Mouse (Mus musculus) MEL (cell line): ENCODE results near the gene Cfap46. TPM values are rescaled to one million over a fixed set of nuclear protein-coding genes. Genes with fewer than 3 reads are reported as not detected.

Experiments used
- DNase-seq: peaks from one replicate; pipeline ENCODE4 v3.0.0; 2011; ENCODE audit warnings: low read depth, low spot score
- H3K27ac ChIP-seq: 2 replicates; pipeline ENCODE4 v1.5.1; 2012; ENCODE audit warnings: low read depth, mild to moderate bottlenecking, control low read depth, low read length, moderate library complexity; ENCODE audit not compliant: control insufficient read depth
- H3K27me3 ChIP-seq, 2 experiments: fragments of 150-350 bp in 1 of 2; sonication (generic) in 1 of 2; 2 replicates each; pipeline ENCODE4 v1.6.1; 2012; ENCODE audit warnings: low read length in 2 of 2, mild to moderate bottlenecking in 2 of 2, improper control_type of control experiment in 1 of 2, moderate library complexity in 1 of 2; ENCODE audit not compliant: insufficient read depth in 2 of 2, control insufficient read depth in 1 of 2
- H3K36me3 ChIP-seq, 2 experiments: 2 replicates each; pipeline ENCODE4 v1.6.1; 2012 to 2014; ENCODE audit warnings: low read length in 2 of 2, improper control_type of control experiment in 1 of 2, inconsistent platforms in 1 of 2, mild to moderate bottlenecking in 1 of 2; ENCODE audit not compliant: insufficient read depth in 2 of 2, control insufficient read depth in 1 of 2
- H3K4me1 ChIP-seq, 2 experiments: fragments of 150-350 bp in 1 of 2; sonication (generic) in 1 of 2; 2 replicates each; pipeline ENCODE4 v1.6.1; 2012; ENCODE audit warnings: low read length in 2 of 2, improper control_type of control experiment in 1 of 2, mild to moderate bottlenecking in 1 of 2; ENCODE audit not compliant: insufficient read depth in 2 of 2, control insufficient read depth in 1 of 2
- H3K4me3 ChIP-seq, 2 experiments: fragments of 150-350 bp in 1 of 2; sonication (generic) in 1 of 2; 2 replicates each; pipeline ENCODE4 v1.5.1; 2012; ENCODE audit warnings: low read depth in 2 of 2, low read length in 2 of 2, mild to moderate bottlenecking in 2 of 2, moderate library complexity in 2 of 2, control low read depth in 1 of 2, improper control_type of control experiment in 1 of 2; ENCODE audit not compliant: control insufficient read depth in 1 of 2, insufficient read depth in 1 of 2
- H3K79me2 ChIP-seq: 2 replicates; pipeline ENCODE4 v1.6.1; 2012; ENCODE audit warnings: mild to moderate bottlenecking, low read length, moderate library complexity; ENCODE audit not compliant: control insufficient read depth, poor library complexity, insufficient read depth
- H3K9ac ChIP-seq: 2 replicates; pipeline ENCODE4 v1.6.1; 2012; ENCODE audit warnings: low read depth, mild to moderate bottlenecking, control low read depth, low read length, moderate library complexity; ENCODE audit not compliant: control insufficient read depth, poor library complexity, severe bottlenecking
- H3K9me3 ChIP-seq: fragments of 150-350 bp; sonication (generic); replicated peaks from 2 replicates; pipeline ENCODE4 v1.6.1; 2012; ENCODE audit warnings: mild to moderate bottlenecking, low read length, improper control_type of control experiment, moderate library complexity; ENCODE audit not compliant: insufficient read depth
- CHD1 ChIP-seq: IDR thresholded peaks from 2 replicates; pipeline ENCODE4 v1.6.1; 2012; ENCODE audit warnings: low read depth, mild to moderate bottlenecking, inconsistent platforms, low read length, improper control_type of control experiment
- CHD2 ChIP-seq: IDR thresholded peaks from 2 replicates; pipeline ENCODE4 v1.6.1; 2011; ENCODE audit warnings: low read length, improper control_type of control experiment
- CTCF ChIP-seq, 3 experiments: IDR thresholded peaks in 2 of 3; conservative IDR thresholded peaks in 1 of 3; 2 replicates each; pipeline ENCODE4 v1.5.1; 2011 to 2012; ENCODE audit warnings: low read length in 3 of 3, low read depth in 2 of 3, mild to moderate bottlenecking in 2 of 3, improper control_type of control experiment in 1 of 3, inconsistent platforms in 1 of 3, mixed read lengths in 1 of 3, moderate library complexity in 1 of 3; ENCODE audit not compliant: control insufficient read depth in 1 of 3, insufficient read depth in 1 of 3, poor library complexity in 1 of 3, severe bottlenecking in 1 of 3
- E2F4 ChIP-seq: IDR thresholded peaks from 2 replicates; pipeline ENCODE4 v1.6.1; 2011; ENCODE audit warnings: low read depth, low read length, improper control_type of control experiment, borderline replicate concordance
- GABPA ChIP-seq: IDR thresholded peaks from 2 replicates; pipeline ENCODE4 v1.6.1; 2012; ENCODE audit warnings: low read depth, mild to moderate bottlenecking, inconsistent platforms, low read length, improper control_type of control experiment, moderate library complexity
- GATA1 ChIP-seq: IDR thresholded peaks from 2 replicates; pipeline ENCODE4 v1.6.1; 2011; ENCODE audit warnings: low read depth, low read length, improper control_type of control experiment
- MXI1 ChIP-seq: IDR thresholded peaks from 2 replicates; pipeline ENCODE4 v1.6.1; 2011; ENCODE audit warnings: mild to moderate bottlenecking, low read depth, low read length, improper control_type of control experiment
- MYB ChIP-seq: IDR thresholded peaks from 2 replicates; pipeline ENCODE4 v1.6.1; 2011; ENCODE audit warnings: mild to moderate bottlenecking, low read depth, low read length, improper control_type of control experiment
- MYC ChIP-seq: IDR thresholded peaks from 2 replicates; pipeline ENCODE4 v1.6.1; 2011; ENCODE audit warnings: low read depth, mild to moderate bottlenecking, low read length, improper control_type of control experiment, moderate library complexity
- NELFE ChIP-seq: IDR thresholded peaks from 2 replicates; pipeline ENCODE4 v1.6.1; 2011; ENCODE audit warnings: low read depth, low read length, improper control_type of control experiment
- NRF1 ChIP-seq: IDR thresholded peaks from 2 replicates; pipeline ENCODE4 v1.6.1; 2014; ENCODE audit warnings: low read depth, mild to moderate bottlenecking, inconsistent platforms, low read length, improper control_type of control experiment, moderate library complexity; ENCODE audit not compliant: poor library complexity, insufficient read depth, severe bottlenecking
- POLR2A ChIP-seq, 2 experiments: IDR thresholded peaks; 2 replicates each; pipeline ENCODE4 v1.6.1; 2011 to 2012; ENCODE audit warnings: low read length in 2 of 2, mild to moderate bottlenecking in 2 of 2, control low read depth in 1 of 2, improper control_type of control experiment in 1 of 2, low read depth in 1 of 2, moderate library complexity in 1 of 2; ENCODE audit not compliant: control insufficient read depth in 1 of 2, insufficient read depth in 1 of 2, poor library complexity in 1 of 2
- RAD21 ChIP-seq: IDR thresholded peaks from 2 replicates; pipeline ENCODE4 v1.6.1; 2011; ENCODE audit warnings: mild to moderate bottlenecking, low read depth, low read length, improper control_type of control experiment
- UBTF ChIP-seq: IDR thresholded peaks from 2 replicates; pipeline ENCODE4 v1.6.1; 2012; ENCODE audit warnings: low read depth, mild to moderate bottlenecking, inconsistent platforms, low read length, improper control_type of control experiment, moderate library complexity, borderline replicate concordance; ENCODE audit not compliant: insufficient read depth
- USF1 ChIP-seq: IDR thresholded peaks from 2 replicates; pipeline ENCODE4 v1.6.1; 2014; ENCODE audit warnings: low read depth, mild to moderate bottlenecking, inconsistent platforms, low read length, improper control_type of control experiment, moderate library complexity
- ZC3H11A ChIP-seq: IDR thresholded peaks from 2 replicates; pipeline ENCODE4 v1.6.1; 2012; ENCODE audit warnings: low read depth, mild to moderate bottlenecking, inconsistent platforms, low read length, improper control_type of control experiment
- ZKSCAN1 ChIP-seq: IDR thresholded peaks from 2 replicates; pipeline ENCODE4 v1.6.1; 2012; ENCODE audit warnings: low read depth, mild to moderate bottlenecking, inconsistent platforms, low read length, improper control_type of control experiment, moderate library complexity
- ZMIZ1 ChIP-seq: IDR thresholded peaks from 2 replicates; pipeline ENCODE4 v1.6.1; 2012; ENCODE audit warnings: low read depth, mild to moderate bottlenecking, inconsistent platforms, low read length, improper control_type of control experiment, moderate library complexity
- ZNF384 ChIP-seq: IDR thresholded peaks from 2 replicates; pipeline ENCODE4 v1.6.1; 2012; ENCODE audit warnings: low read depth, mild to moderate bottlenecking, inconsistent platforms, low read length, improper control_type of control experiment
- polyA plus RNA-seq, 2 experiments: library from polyadenylated mRNA; stranded (reverse) in 1 of 2; unstranded in 1 of 2; fragments of >175 nt in 1 of 2; fragments of >200 nt in 1 of 2; gene quantifications; 2 replicates each; pipeline versions ENCODE4 v1.2.1 to v1.2.4; 2012; ENCODE audit warnings: low replicate concordance in 2 of 2, low read depth in 1 of 2; ENCODE audit not compliant: insufficient read length in 2 of 2, insufficient read depth in 1 of 2, missing spikeins in 1 of 2
- total RNA-seq: library from RNA; depleted of rRNA; stranded (reverse); fragments of 300-350 nt; gene quantifications from 2 replicates; pipeline ENCODE4 v1.2.3, GENCODE M21; 2012

Cfap46 gene
- total and polyA plus RNA-seq, 3 experiments, result 0.03 to 0.04 TPM; not detected in 1

GRCm38 (mm10) chr7:139701651-139702301 is 18.2 kb upstream of the Cfap46 start:
- no peak overlapping the region for H3K9ac ChIP-seq
- TF ChIP-seq UBTF (no peak), MYC (no peak), GABPA (no peak), ZNF384 (no peak), E2F4 (no peak), NRF1 (no peak)
- TF ChIP-seq, all 39 proteins: peak for 0
- Histone ChIP-seq H3K4me3 (no peak overlapping the region), H3K27me3 (no peaks in the 10 kb centered on the region), H3K9me3 (no peaks in the 10 kb centered on the region), H3K27ac (no peak overlapping the region), H3K36me3 (no peaks in the 10 kb centered on the region), H3K79me2 (no peaks in the 10 kb centered on the region), H3K4me1 (no peaks in the 10 kb centered on the region)
- no peak for DNase-seq

- no peak overlapping the region for H3K4me3 ChIP-seq
- H3K9ac ChIP-seq, result no peak overlapping the region
- TF ChIP-seq NELFE (no peak), CHD1 (no peak), ZC3H11A (no peak)
- H3K4me1 ChIP-seq, result no peaks in the 10 kb centered on the region
- no peaks in the 10 kb centered on the region for H3K36me3 ChIP-seq
- H3K27me3 ChIP-seq, result no peaks in the 10 kb centered on the region
- H3K27ac ChIP-seq, result no peak overlapping the region
- H3K79me2 ChIP-seq, result no peaks in the 10 kb centered on the region
- DNase-seq, result no peak
- H3K9me3 ChIP-seq, result no peaks in the 10 kb centered on the region
Measured at GRCm38 (mm10) chr7:139692641-139693294, 9.2 kb upstream of the Cfap46 start.

DNA sequence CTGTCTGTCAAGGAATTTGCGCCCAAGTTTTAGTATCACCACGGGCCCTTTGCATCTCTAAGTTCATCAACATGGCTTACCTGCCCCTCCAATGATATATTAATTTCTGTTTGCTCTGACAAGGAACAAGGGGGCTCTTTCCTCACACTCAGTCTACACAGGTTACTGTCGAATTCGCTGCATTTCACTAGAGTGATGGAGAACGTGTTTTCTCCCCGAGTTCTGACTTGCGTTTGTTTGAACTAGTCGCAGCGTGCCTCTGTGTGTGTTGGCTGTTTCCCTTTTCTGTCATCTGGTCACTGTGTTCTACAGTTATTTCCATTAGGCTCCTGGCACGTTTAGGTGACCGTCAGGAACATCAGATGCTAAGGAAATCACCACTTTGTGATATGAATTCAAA is 8.6 kb upstream of the Cfap46 start:
- H3K27me3 ChIP-seq, result no peaks in the 10 kb centered on the region
- no peak overlapping the region for H3K9ac ChIP-seq

More for the DNA sequence above, 8.6 kb upstream of the Cfap46 start:
- Histone ChIP-seq H3K36me3 (no peaks in the 10 kb centered on the region), H3K79me2 (no peaks in the 10 kb centered on the region), H3K4me1 (no peaks in the 10 kb centered on the region), H3K27ac (no peak overlapping the region), H3K4me3 (no peak overlapping the region), H3K9me3 (no peaks in the 10 kb centered on the region)
- no peak for DNase-seq
- no peak for TF ChIP-seq ZNF384
- no peak for TF ChIP-seq GATA1
- TF ChIP-seq E2F4, result no peak
- TF ChIP-seq CHD1, result no peak
- TF ChIP-seq ZKSCAN1, result no peak
- no peak for TF ChIP-seq NRF1
- no peak for TF ChIP-seq MXI1
- TF ChIP-seq ZMIZ1, result no peak
- TF ChIP-seq USF1, result no peak
- TF ChIP-seq CHD2, result no peak
- no peak for TF ChIP-seq CTCF (IDR thresholded peaks at IDR 0.05 in 2 of 3, conservative IDR thresholded peaks at IDR 0.05 in 1 of 3; ENCODE audit: control insufficient read depth in 1 of 3, insufficient read depth in 1 of 3, low read depth in 2 of 3, low read length in 3 of 3, poor library complexity in 1 of 3, severe bottlenecking in 1 of 3)
- TF ChIP-seq RAD21, result no peak
- TF ChIP-seq MYB, result no peak
- no peak for TF ChIP-seq POLR2A (IDR thresholded peaks at IDR 0.05; ENCODE audit: control insufficient read depth in 1 of 2, insufficient read depth in 1 of 2, low read depth in 1 of 2, low read length in 2 of 2, poor library complexity in 1 of 2)
